Mouse (Mus musculus) lung, embryonic 14.5 days (tissue): ENCODE results near the gene Olfr1415. TPM values are rescaled to one million over a fixed set of nuclear protein-coding genes. Genes with fewer than 3 reads are reported as not detected.

Experiments
- ATAC-seq: fragments of 200-750 bp; cut with Nextera tagmentation; 2 replicates; pipeline ENCODE4 v1.8.0; 2017; ENCODE audit warnings: mild to moderate bottlenecking, moderate TSS enrichment, moderate library complexity; ENCODE audit not compliant: insufficient read depth
- DNase-seq: peaks from one replicate; pipeline ENCODE4 v3.0.0-alpha.2; 2015
- H3K27ac ChIP-seq: fragments of 300-500 bp; sonication (generic); 2 replicates; pipeline ENCODE4 v1.5.1; 2014; ENCODE audit warnings: low read depth, mild to moderate bottlenecking, moderate library complexity
- H3K27me3 ChIP-seq: fragments of 300-500 bp; sonication (generic); 2 replicates; pipeline ENCODE4 v1.6.1; 2014; ENCODE audit warnings: low read length, control low read depth; ENCODE audit not compliant: insufficient read depth
- H3K36me3 ChIP-seq: fragments of 300-500 bp; sonication (generic); 2 replicates; pipeline ENCODE4 v1.6.1; 2014; ENCODE audit warnings: control low read depth; ENCODE audit not compliant: insufficient read depth
- H3K4me1 ChIP-seq: fragments of 300-500 bp; sonication (generic); 2 replicates; pipeline ENCODE4 v1.6.1; 2014; ENCODE audit warnings: antibody characterized with exemption, control low read depth; ENCODE audit not compliant: insufficient read depth
- H3K4me2 ChIP-seq: fragments of 300-500 bp; sonication (generic); 2 replicates; pipeline ENCODE4 v1.6.1; 2014; ENCODE audit warnings: mild to moderate bottlenecking
- H3K4me3 ChIP-seq: fragments of 300-500 bp; sonication (generic); 2 replicates; pipeline ENCODE4 v1.5.1; 2014; ENCODE audit warnings: low read depth, low read length
- H3K9ac ChIP-seq: fragments of 300-500 bp; sonication (generic); 2 replicates; pipeline ENCODE4 v1.6.1; 2014
- H3K9me3 ChIP-seq: fragments of 300-500 bp; sonication (generic); 2 replicates; pipeline ENCODE4 v1.6.1; 2016; ENCODE audit warnings: low read depth, low read length, control low read depth
- CTCF ChIP-seq: IDR thresholded peaks from 2 replicates; pipeline ENCODE4 v1.5.1; 2016; ENCODE audit warnings: antibody characterized with exemption, low read depth
- WGBS: fragments of 180-500 bp; shearing (Covaris S2); extraction: QIAGEN DNeasy Blood & Tissue Kit; methylation state at CpG from one replicate; pipeline ENCODE4 v1.1.7; 2014; 5-methylcytosine and 5-hydroxymethylcytosine counted together
- polyA plus RNA-seq: library from polyadenylated mRNA; unstranded; fragments of >200 nt; fragmentation: Nextera tagmentation; extraction: Ambion mirVana; gene quantifications from 2 replicates; pipeline ENCODE4 v1.2.1, GENCODE M21; 2014

The Olfr1415 gene
- polyA plus RNA-seq, 1 experiment from 2014 or later: not detected

GRCm38 (mm10) chr1:92485013-92485412 lies 10.9 kb downstream of the Olfr1415 start, which contains the start of gene Olfr1416:
TSS of gene Olfr1416 (minus strand) at chr1:92485113.
- Histone ChIP-seq H3K4me1 (no peaks in the 10 kb centered on the region), H3K4me3 (no peak within 1 kb of the TSS), H3K9ac (no peak within 1 kb of the TSS), H3K27ac (no peak within 1 kb of the TSS), H3K36me3 (no peaks in the 10 kb centered on the region), H3K4me2 (no peak within 1 kb of the TSS), H3K27me3 (no peaks in the 10 kb centered on the region), H3K9me3 (no peaks in the 10 kb centered on the region)
- no peak for DNase-seq
- ATAC-seq: no peak
- no peak for TF ChIP-seq CTCF

DNA sequence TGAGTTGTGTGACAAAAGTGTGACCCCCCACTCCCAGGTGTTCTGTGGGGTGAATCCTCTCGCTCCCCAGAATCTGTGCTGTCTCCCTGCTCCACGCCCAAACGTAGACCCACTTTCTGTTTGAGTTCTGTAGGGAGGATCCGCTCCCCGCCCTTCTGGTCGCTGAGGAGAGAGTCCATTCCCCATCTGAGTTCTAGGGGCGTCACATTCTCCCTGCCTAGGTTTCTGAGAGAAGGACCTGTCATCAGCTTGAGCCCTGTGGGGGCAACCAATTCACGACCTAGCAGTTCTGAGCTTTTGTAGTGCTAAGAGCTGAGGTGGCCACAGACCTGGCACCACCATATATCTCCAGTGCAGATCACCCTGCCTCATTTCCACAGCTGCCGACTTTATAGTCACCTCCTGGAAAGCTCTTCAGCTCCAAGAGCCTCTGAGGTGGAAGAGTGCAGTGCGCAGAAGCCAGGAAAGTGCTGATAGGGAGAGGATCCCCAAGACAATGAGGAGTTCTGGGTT lies 21.8 kb downstream of the Olfr1415 start:
- H3K27me3 ChIP-seq: no peaks in the 10 kb centered on the region
- no peak for TF ChIP-seq CTCF

DNA sequence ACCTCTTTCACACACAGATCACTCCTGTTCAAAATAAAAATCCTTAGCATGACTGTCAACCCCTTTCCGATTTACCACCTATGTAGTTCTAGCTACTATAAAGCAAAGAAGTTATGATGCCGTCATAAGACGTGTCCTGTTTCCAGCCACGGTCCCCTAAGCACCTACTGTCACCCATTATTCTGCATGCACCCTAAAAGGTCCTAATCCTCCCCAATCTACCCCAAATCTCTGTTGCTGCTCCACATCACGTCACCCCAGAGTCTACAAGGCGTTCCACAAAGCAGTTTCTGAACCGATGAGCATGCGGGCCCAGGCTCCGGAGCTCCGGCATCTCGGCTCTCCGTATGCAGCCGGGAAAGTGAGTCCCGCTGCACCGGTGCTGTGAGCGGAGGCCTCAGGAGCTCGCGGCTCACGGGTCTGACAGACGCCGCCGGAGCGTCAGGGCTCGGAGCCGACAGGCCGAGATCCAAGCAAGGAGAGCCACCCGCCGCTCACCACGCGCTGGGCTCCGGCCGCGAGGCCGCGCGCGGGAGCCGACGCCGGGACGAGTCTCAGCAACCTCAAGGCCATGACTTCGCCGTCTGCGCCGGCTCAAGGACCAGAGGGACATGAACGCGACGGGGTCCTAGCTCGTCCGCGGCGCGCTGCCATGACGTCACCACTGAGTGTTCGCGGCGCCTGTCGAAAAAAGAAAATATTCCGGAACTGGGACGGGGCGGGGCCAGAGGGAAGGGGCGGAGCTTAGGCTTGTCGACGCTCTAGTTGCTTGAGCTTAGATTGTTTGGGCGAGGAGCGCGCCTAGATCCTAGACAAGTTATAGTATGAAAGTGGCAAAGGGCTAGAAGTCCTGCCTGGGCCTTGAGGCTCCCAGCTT lies 22.5 kb downstream of the Olfr1415 start, which contains the start of gene Ndufa10:
Gene Ndufa10 (minus strand): TSS at position 696 of the 877 bp plus-strand sequence.
- peak; percentile 94 for ATAC-seq
- H3K27ac ChIP-seq: peak within 1 kb of the TSS; percentile 50; the same call in 1 of the 2 replicates
- 1% methylated on average over 67 of the region's 67 CpGs for WGBS

More for the DNA sequence above, 21.8 kb downstream of the Olfr1415 start:
- ATAC-seq (peak; percentile 76), DNase-seq (peak; percentile 18)
- Histone ChIP-seq H3K36me3 (peaks cover 19% of the 10 kb centered on the region), H3K9me3 (no peaks in the 10 kb centered on the region), H3K4me1 (peaks cover 3% of the 10 kb centered on the region; the same call in 1 of the 2 replicates), H3K4me2 (peak overlapping the region; percentile 91), H3K9ac (peak overlapping the region; percentile 95), H3K4me3 (peak overlapping the region; percentile 98), H3K27ac (peak overlapping the region; percentile 50; the same call in 1 of the 2 replicates)
- WGBS: 6% methylated on average over 10 of the region's 10 CpGs

GRCm38 (mm10) chr1:92468891-92469290 lies 27.0 kb downstream of the Olfr1415 start:
- Histone ChIP-seq H3K27me3 (no peaks in the 10 kb centered on the region), H3K4me2 (no peak overlapping the region), H3K4me3 (no peak overlapping the region), H3K36me3 (peaks cover 69% of the 10 kb centered on the region), H3K27ac (no peak overlapping the region), H3K9ac (no peak overlapping the region), H3K4me1 (no peaks in the 10 kb centered on the region), H3K9me3 (no peaks in the 10 kb centered on the region)
- 76% methylated on average over 4 of the region's 4 CpGs for WGBS
- DNase-seq (no peak), ATAC-seq (no peak)
- no peak for TF ChIP-seq CTCF

More for the DNA sequence above, 22.5 kb downstream of the Olfr1415 start, which contains the start of gene Ndufa10:
- Histone ChIP-seq H3K9me3 (no peaks in the 10 kb centered on the region), H3K4me3 (peak within 1 kb of the TSS; percentile 98), H3K36me3 (peaks cover 25% of the 10 kb centered on the region), H3K27me3 (no peaks in the 10 kb centered on the region), H3K9ac (peak within 1 kb of the TSS; percentile 95), H3K4me2 (peak within 1 kb of the TSS; percentile 91), H3K4me1 (peaks cover 3% of the 10 kb centered on the region; the same call in 1 of the 2 replicates)
- DNase-seq: peak; percentile 96
- no peak for TF ChIP-seq CTCF

DNA sequence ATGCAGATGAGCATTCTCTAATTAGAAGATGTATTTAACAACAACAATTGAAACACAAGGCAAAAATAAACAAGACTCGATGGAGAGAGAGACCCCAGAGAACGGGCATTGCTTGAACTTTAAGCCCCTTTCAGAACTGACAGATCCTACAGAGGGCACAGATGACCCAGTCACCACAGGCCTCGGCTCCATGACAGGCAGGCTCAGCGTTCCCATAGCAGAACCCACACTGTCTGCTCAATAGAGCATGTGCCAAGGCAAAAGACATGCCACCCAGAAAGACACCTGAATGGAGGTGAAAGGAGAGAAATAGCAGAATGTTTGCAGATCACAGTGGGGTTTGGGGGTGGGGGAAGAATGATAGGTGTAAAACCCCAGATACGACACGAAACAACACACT lies 37.5 kb downstream of the Olfr1415 start:
- WGBS: 86% methylated on average over 6 of the region's 6 CpGs
- no peak for ATAC-seq

GRCm38 (mm10) chr1:92457758-92458157 lies 38.1 kb downstream of the Olfr1415 start:
- Histone ChIP-seq H3K4me2 (no peak overlapping the region), H3K9ac (no peak overlapping the region), H3K4me3 (no peak overlapping the region), H3K36me3 (peaks cover 89% of the 10 kb centered on the region), H3K9me3 (no peaks in the 10 kb centered on the region), H3K27me3 (no peaks in the 10 kb centered on the region), H3K27ac (no peak overlapping the region), H3K4me1 (no peaks in the 10 kb centered on the region)
- DNase-seq: no peak
- ATAC-seq: no peak
- no peak for TF ChIP-seq CTCF

More for the DNA sequence above, 37.5 kb downstream of the Olfr1415 start:
- no peaks in the 10 kb centered on the region for H3K4me1 ChIP-seq
- H3K36me3 ChIP-seq: peaks cover 89% of the 10 kb centered on the region
- H3K9ac ChIP-seq: no peak overlapping the region
- no peak for TF ChIP-seq CTCF
- no peaks in the 10 kb centered on the region for H3K27me3 ChIP-seq
- H3K4me2 ChIP-seq: no peak overlapping the region
- no peak overlapping the region for H3K27ac ChIP-seq
- no peaks in the 10 kb centered on the region for H3K9me3 ChIP-seq
- DNase-seq: no peak
- no peak overlapping the region for H3K4me3 ChIP-seq

GRCm38 (mm10) chr1:92453751-92454445 lies 42.0 kb downstream of the Olfr1415 start:
- no peak overlapping the region for H3K4me2 ChIP-seq
- ATAC-seq (no peak), DNase-seq (peak; percentile 67)
- whole genome bisulfite sequencing: 72% methylated on average over 8 of the region's 8 CpGs
- H3K4me1 ChIP-seq: no peaks in the 10 kb centered on the region
- H3K4me3 ChIP-seq: no peak overlapping the region
- H3K36me3 ChIP-seq: peaks cover 89% of the 10 kb centered on the region
- no peak overlapping the region for H3K27ac ChIP-seq
- peak; percentile 69 for TF ChIP-seq CTCF
- no peak overlapping the region for H3K9ac ChIP-seq
- no peaks in the 10 kb centered on the region for H3K9me3 ChIP-seq
- H3K27me3 ChIP-seq: no peaks in the 10 kb centered on the region
